Mouse (Mus musculus) adrenal gland, adult (tissue): ENCODE data around the gene Kif3a.

Experiments
- DNase-seq, 2 experiments: peaks; one replicate each; pipeline ENCODE4 v3.0.0; 2022 to 2023; ENCODE audit warnings: low spot score in 1 of 2; ENCODE audit not compliant: inconsistent age in 2 of 2

Kif3a gene

GRCm38 (mm10) chr11:53642744-53643279, 75.6 kb downstream of the Kif3a start:
- no peak for DNase-seq

- DNase-seq, result no peak
These were observed 76.8 kb downstream of the Kif3a start for GRCm38 (mm10) chr11:53644017-53644416.

DNA sequence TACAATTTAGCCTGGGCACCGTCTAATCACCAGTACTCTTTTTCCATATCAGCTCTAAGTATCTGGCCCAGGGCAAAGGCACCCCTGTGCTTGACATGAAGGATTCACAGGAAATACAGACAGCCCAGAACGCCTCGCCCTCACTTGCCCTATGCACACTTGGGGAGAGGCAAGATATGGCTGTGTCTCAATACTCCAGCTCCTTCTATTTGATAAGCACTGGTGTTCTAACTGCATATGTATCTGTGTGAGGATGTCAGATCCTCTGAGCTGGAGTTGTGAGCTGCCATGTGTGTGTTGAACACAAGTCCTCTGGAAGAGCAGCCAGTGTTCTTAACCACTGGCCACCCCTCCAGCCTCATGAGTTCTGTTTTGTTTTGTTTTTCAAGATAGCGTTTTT, 84.3 kb downstream of the Kif3a start:
- no peak for DNase-seq
